Mouse (Mus musculus) thymus, adult 2 months (tissue): Measurements from ENCODE around the gene Gm20388. TPM values are rescaled to one million over a fixed set of nuclear protein-coding genes. Genes with fewer than 3 reads are reported as not detected.

ENCODE experiments used
- DNase-seq: peaks from one replicate; pipeline ENCODE4 v3.0.0; 2021
- H3K27ac ChIP-seq: fragments of 200-500 bp; 2 replicates; pipeline ENCODE4 v1.5.1; 2012; ENCODE audit warnings: low read length, control low read depth; ENCODE audit not compliant: control insufficient read depth, insufficient read depth
- H3K27me3 ChIP-seq: fragments of 200-500 bp; 2 replicates; pipeline ENCODE4 v1.6.1; 2012; ENCODE audit warnings: mild to moderate bottlenecking, low read length, moderate library complexity, mixed read lengths; ENCODE audit not compliant: control insufficient read depth, insufficient read depth
- H3K36me3 ChIP-seq: fragments of 200-500 bp; 2 replicates; pipeline ENCODE4 v1.6.1; 2012; ENCODE audit warnings: mild to moderate bottlenecking, low read length, moderate library complexity; ENCODE audit not compliant: control insufficient read depth, insufficient read depth
- H3K4me1 ChIP-seq: fragments of 200-500 bp; replicated peaks from 2 replicates; pipeline ENCODE4 v1.6.1; 2012; ENCODE audit warnings: low read length; ENCODE audit not compliant: control insufficient read depth, insufficient read depth
- H3K4me3 ChIP-seq: fragments of 200-500 bp; 2 replicates; pipeline ENCODE4 v1.5.1; 2012; ENCODE audit warnings: mild to moderate bottlenecking, low read length, control low read depth, moderate library complexity; ENCODE audit not compliant: control insufficient read depth, insufficient read depth
- CTCF ChIP-seq: fragments of 200-500 bp; IDR thresholded peaks from 2 replicates; pipeline ENCODE4 v1.5.1; 2012; ENCODE audit warnings: mild to moderate bottlenecking, control low read depth, low read length, moderate library complexity, borderline replicate concordance; ENCODE audit not compliant: control insufficient read depth, poor library complexity, insufficient read depth; ENCODE audit errors: extremely low read depth
- POLR2A ChIP-seq: fragments of 200-500 bp; IDR thresholded peaks from 2 replicates; pipeline ENCODE4 v1.6.1; 2012; ENCODE audit warnings: mild to moderate bottlenecking, low read length, control low read depth, moderate library complexity; ENCODE audit not compliant: control insufficient read depth, poor library complexity, insufficient read depth; ENCODE audit errors: extremely low read depth
- WGBS: fragments of 180-500 bp; shearing (Covaris S2); methylation state at CpG from one replicate; pipeline ENCODE4 v1.1.7; 2018; 5-methylcytosine and 5-hydroxymethylcytosine counted together
- polyA plus RNA-seq: library from polyadenylated mRNA; depleted of rRNA; stranded (reverse); fragments of >200 nt; gene quantifications from 2 replicates; pipeline ENCODE4 v1.2.3, GENCODE M21; 2012

Gm20388 gene
- polyA plus RNA-seq, 1 experiment, result 103 TPM

GRCm38 (mm10) chr8:122735542-122736473, 2825.2 kb downstream of the Gm20388 start:
- peak; percentile 50 for DNase-seq
- no peak for TF ChIP-seq POLR2A
- TF ChIP-seq CTCF, result 0 out of 2 replicates have a peak, but pooled peaks have one; percentile 17
- no peaks in the 10 kb centered on the region for H3K27me3 ChIP-seq
- no peaks in the 10 kb centered on the region for H3K36me3 ChIP-seq
- WGBS, result 23% methylated on average over 19 of the region's 19 CpGs
- H3K4me1 ChIP-seq, result peaks cover 49% of the 10 kb centered on the region
- no peak overlapping the region for H3K27ac ChIP-seq
- H3K4me3 ChIP-seq, result no peak overlapping the region

DNA sequence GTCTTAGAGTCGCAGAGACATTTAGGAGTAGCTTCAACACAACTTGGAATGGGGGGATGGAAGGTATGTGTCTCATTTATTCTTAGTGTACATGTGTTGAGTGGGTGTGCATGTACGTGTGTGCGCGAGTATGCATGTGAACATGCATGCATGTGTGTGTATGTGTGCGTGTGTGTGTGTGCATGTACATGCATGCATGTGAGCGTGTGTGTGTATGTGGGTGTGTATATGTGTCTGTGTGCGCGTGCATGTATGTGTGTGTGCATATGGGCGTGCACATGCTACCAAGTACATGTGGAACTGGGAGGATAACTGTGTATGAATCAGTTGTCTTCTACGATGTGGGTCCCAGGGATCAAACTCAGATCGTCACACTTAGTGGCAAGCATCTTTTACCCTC, 2826.0 kb downstream of the Gm20388 start:
- H3K27me3 ChIP-seq, result no peaks in the 10 kb centered on the region
- no peak overlapping the region for H3K27ac ChIP-seq
- WGBS, result 87% methylated on average over 11 of the region's 11 CpGs
- H3K36me3 ChIP-seq, result no peaks in the 10 kb centered on the region
- H3K4me1 ChIP-seq, result peaks cover 50% of the 10 kb centered on the region
- no peak for TF ChIP-seq CTCF
- no peak for TF ChIP-seq POLR2A
- H3K4me3 ChIP-seq, result no peak overlapping the region
- DNase-seq, result no peak

- DNase-seq, result no peak
- WGBS, result 75% methylated on average over 4 of the region's 4 CpGs
- peaks cover 50% of the 10 kb centered on the region for H3K4me1 ChIP-seq
- H3K4me3 ChIP-seq, result no peak overlapping the region
- TF ChIP-seq CTCF, result no peak
- no peak for TF ChIP-seq POLR2A
- no peak overlapping the region for H3K27ac ChIP-seq
- H3K36me3 ChIP-seq, result no peaks in the 10 kb centered on the region
- no peaks in the 10 kb centered on the region for H3K27me3 ChIP-seq
These were observed 2826.4 kb downstream of the Gm20388 start for GRCm38 (mm10) chr8:122737071-122737470.

- no peak overlapping the region for H3K4me3 ChIP-seq
- peaks cover 50% of the 10 kb centered on the region for H3K4me1 ChIP-seq
- 95% methylated on average over 6 of the region's 6 CpGs for WGBS
- TF ChIP-seq POLR2A (no peak), CTCF (no peak)
- H3K27me3 ChIP-seq, result no peaks in the 10 kb centered on the region
- H3K27ac ChIP-seq, result no peak overlapping the region
- no peaks in the 10 kb centered on the region for H3K36me3 ChIP-seq
- DNase-seq, result no peak
These were observed 2827.2 kb downstream of the Gm20388 start for GRCm38 (mm10) chr8:122737886-122738285.

GRCm38 (mm10) chr8:122739102-122739725, 2828.6 kb downstream of the Gm20388 start:
- Histone ChIP-seq H3K27me3 (no peaks in the 10 kb centered on the region), H3K36me3 (no peaks in the 10 kb centered on the region), H3K4me3 (no peak overlapping the region), H3K4me1 (peaks cover 50% of the 10 kb centered on the region), H3K27ac (peak overlapping the region; percentile 1; the same call in 1 of the 2 replicates)
- WGBS, result 7% methylated on average over 11 of the region's 11 CpGs
- peak; percentile 84 for DNase-seq
- no peak for TF ChIP-seq POLR2A
- TF ChIP-seq CTCF, result no peak

DNA sequence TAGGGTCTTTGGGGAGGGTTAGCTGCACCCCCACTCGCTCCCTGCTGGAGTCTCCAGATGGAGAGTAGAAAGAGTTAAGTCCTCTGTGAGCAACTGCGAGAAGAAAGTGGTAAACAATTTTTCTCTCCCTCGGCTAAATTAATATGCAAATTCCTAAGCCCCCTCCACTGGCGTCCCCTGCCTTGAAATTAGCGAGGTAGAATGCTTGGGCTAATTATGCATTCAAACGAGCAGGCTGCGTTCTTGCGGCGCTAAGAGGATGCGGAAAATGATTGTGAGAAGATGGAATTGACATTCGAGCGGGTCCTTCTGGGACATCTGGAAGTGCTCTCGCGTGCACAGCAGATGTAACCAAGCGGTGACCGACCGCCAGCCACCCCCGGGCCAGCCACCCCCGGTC, 2831.8 kb downstream of the Gm20388 start:
- DNase-seq, result no peak
- H3K27me3 ChIP-seq, result no peaks in the 10 kb centered on the region
- H3K27ac ChIP-seq, result no peak overlapping the region
- 94% methylated on average over 19 of the region's 19 CpGs for WGBS
- peaks cover 33% of the 10 kb centered on the region for H3K4me1 ChIP-seq
- TF ChIP-seq POLR2A, result no peak
- no peak for TF ChIP-seq CTCF
- no peaks in the 10 kb centered on the region for H3K36me3 ChIP-seq
- H3K4me3 ChIP-seq, result no peak overlapping the region
